Mouse (Mus musculus) kidney, postnatal 0 days (tissue): Measurements from ENCODE around the gene Grin1. TPM values are rescaled to one million over a fixed set of nuclear protein-coding genes. Genes with fewer than 3 reads are reported as not detected.

Source experiments
- ATAC-seq: fragments of 200-750 bp; cut with Nextera tagmentation; replicated peaks from 2 replicates; pipeline ENCODE4 v1.8.0; 2017; ENCODE audit warnings: low read depth, moderate number of reproducible peaks, moderate TSS enrichment, moderate library complexity; ENCODE audit not compliant: low FRiP score
- DNase-seq: peaks from one replicate; pipeline ENCODE4 v3.0.0-alpha.2; 2016; ENCODE audit warnings: low spot score
- H3K27ac ChIP-seq: fragments of 300-500 bp; sonication (generic); 2 replicates; pipeline ENCODE4 v1.5.1; 2014; ENCODE audit warnings: mild to moderate bottlenecking
- H3K27me3 ChIP-seq: fragments of 300-500 bp; sonication (generic); 2 replicates; pipeline ENCODE4 v1.6.1; 2014; ENCODE audit warnings: low read length, mixed read lengths; ENCODE audit not compliant: insufficient read depth
- H3K36me3 ChIP-seq: fragments of 300-500 bp; sonication (generic); 2 replicates; pipeline ENCODE4 v1.6.1; 2014; ENCODE audit warnings: low read length, mixed read lengths; ENCODE audit not compliant: insufficient read depth
- H3K4me1 ChIP-seq: fragments of 300-500 bp; sonication (generic); replicated peaks from 2 replicates; pipeline ENCODE4 v1.6.1; 2014; ENCODE audit warnings: antibody characterized with exemption, low read length, mixed read lengths; ENCODE audit not compliant: insufficient read depth
- H3K4me2 ChIP-seq: fragments of 300-500 bp; sonication (generic); 2 replicates; pipeline ENCODE4 v1.6.1; 2014; ENCODE audit warnings: mild to moderate bottlenecking, low read length, moderate library complexity, mixed read lengths
- H3K4me3 ChIP-seq: fragments of 300-500 bp; sonication (generic); replicated peaks from 2 replicates; pipeline ENCODE4 v1.5.1; 2014; ENCODE audit warnings: low read depth, low read length
- H3K9ac ChIP-seq: fragments of 300-500 bp; sonication (generic); 2 replicates; pipeline ENCODE4 v1.6.1; 2014; ENCODE audit warnings: low read depth, low read length
- H3K9me3 ChIP-seq: fragments of 300-500 bp; sonication (generic); replicated peaks from 2 replicates; pipeline ENCODE4 v1.6.1; 2016; ENCODE audit warnings: low read length, inconsistent platforms, mixed read lengths
- CTCF ChIP-seq: IDR thresholded peaks from 2 replicates; pipeline ENCODE4 v1.5.1; 2016; ENCODE audit warnings: antibody characterized with exemption, low read depth, mild to moderate bottlenecking, moderate library complexity
- WGBS: fragments of 180-500 bp; shearing (Covaris S2); extraction: QIAGEN DNeasy Blood & Tissue Kit; methylation state at CpG from one replicate; pipeline ENCODE4 v1.1.7; 2014; 5-methylcytosine and 5-hydroxymethylcytosine counted together
- polyA plus RNA-seq: library from polyadenylated mRNA; unstranded; fragments of >200 nt; fragmentation: Nextera tagmentation; extraction: Ambion mirVana; gene quantifications from 2 replicates; pipeline ENCODE4 v1.2.1, GENCODE M21; 2015

The Grin1 gene
- polyA plus RNA-seq, 1 experiment from 2014 or later: 0.58 TPM

- ATAC-seq (no peak), DNase-seq (no peak)
- TF ChIP-seq CTCF: no peak
- no peak within 1 kb of the TSS for H3K9ac ChIP-seq
- peak within 1 kb of the TSS; percentile 33 for H3K4me3 ChIP-seq
- H3K4me1 ChIP-seq: peaks cover 12% of the 10 kb centered on the region; the same call in 1 of the 2 replicates
- H3K27ac ChIP-seq: no peak within 1 kb of the TSS
- 5% methylated on average over 11 of the region's 11 CpGs for WGBS
- H3K36me3 ChIP-seq: peaks cover 15% of the 10 kb centered on the region
- no peaks in the 10 kb centered on the region for H3K9me3 ChIP-seq
- H3K27me3 ChIP-seq: peaks cover 49% of the 10 kb centered on the region
- H3K4me2 ChIP-seq: peak within 1 kb of the TSS; percentile 46
These were observed 29.3 kb downstream of the Grin1 start, which contains the start of gene Lrrc26 for GRCm38 (mm10) chr2:25289651-25290050. TSS of gene Lrrc26 (plus strand) at chr2:25289915.

GRCm38 (mm10) chr2:25288734-25289345, 30.1 kb downstream of the Grin1 start:
- Histone ChIP-seq H3K4me2 (no peak overlapping the region), H3K9me3 (no peaks in the 10 kb centered on the region), H3K27ac (no peak overlapping the region), H3K4me3 (no peak overlapping the region), H3K4me1 (peaks cover 12% of the 10 kb centered on the region; the same call in 1 of the 2 replicates), H3K36me3 (peaks cover 22% of the 10 kb centered on the region), H3K27me3 (peaks cover 49% of the 10 kb centered on the region), H3K9ac (no peak overlapping the region)
- WGBS: 81% methylated on average over 7 of the region's 7 CpGs
- ATAC-seq (no peak), DNase-seq (no peak)
- no peak for TF ChIP-seq CTCF

- Histone ChIP-seq H3K9ac (no peak within 1 kb of the TSS), H3K27ac (peak within 1 kb of the TSS; percentile 55), H3K4me1 (peaks cover 12% of the 10 kb centered on the region; the same call in 1 of the 2 replicates), H3K36me3 (peaks cover 29% of the 10 kb centered on the region), H3K9me3 (no peaks in the 10 kb centered on the region), H3K4me2 (no peak within 1 kb of the TSS), H3K27me3 (peaks cover 49% of the 10 kb centered on the region), H3K4me3 (no peak within 1 kb of the TSS)
- 82% methylated on average over 6 of the region's 6 CpGs for WGBS
- TF ChIP-seq CTCF: no peak
- DNase-seq (no peak), ATAC-seq (no peak)
These were observed 30.9 kb downstream of the Grin1 start, which contains the start of gene Tmem210 for GRCm38 (mm10) chr2:25287927-25288649. TSS of gene Tmem210 (plus strand) at chr2:25288145.

- Histone ChIP-seq H3K4me1 (peaks cover 12% of the 10 kb centered on the region; the same call in 1 of the 2 replicates), H3K4me2 (no peak overlapping the region), H3K9ac (no peak overlapping the region), H3K27me3 (peaks cover 41% of the 10 kb centered on the region), H3K4me3 (no peak overlapping the region), H3K27ac (peak overlapping the region; percentile 55), H3K9me3 (no peaks in the 10 kb centered on the region), H3K36me3 (peaks cover 39% of the 10 kb centered on the region)
- TF ChIP-seq CTCF: no peak
- DNase-seq: no peak
- 47% methylated on average over 7 of the region's 7 CpGs for WGBS
- ATAC-seq: no peak; the same call in 1 of the 2 replicates
These were observed 31.9 kb downstream of the Grin1 start for GRCm38 (mm10) chr2:25286837-25287636.

- Histone ChIP-seq H3K27me3 (peaks cover 34% of the 10 kb centered on the region), H3K4me2 (no peak overlapping the region), H3K9ac (no peak overlapping the region), H3K36me3 (peaks cover 42% of the 10 kb centered on the region), H3K4me1 (peaks cover 12% of the 10 kb centered on the region; the same call in 1 of the 2 replicates), H3K9me3 (no peaks in the 10 kb centered on the region), H3K27ac (peak overlapping the region; percentile 27), H3K4me3 (no peak overlapping the region)
- TF ChIP-seq CTCF: no peak
- WGBS: 90% methylated on average over 1 of the region's 1 CpGs
- DNase-seq (no peak), ATAC-seq (no peak)
These were observed 32.7 kb downstream of the Grin1 start for GRCm38 (mm10) chr2:25286314-25286713.

GRCm38 (mm10) chr2:25285551-25285950, 33.4 kb downstream of the Grin1 start:
- ATAC-seq: no peak
- DNase-seq: no peak
- no peak for TF ChIP-seq CTCF

More at GRCm38 (mm10) chr2:25285551-25285950, 33.4 kb downstream of the Grin1 start:
- Histone ChIP-seq H3K4me2 (no peak overlapping the region), H3K9me3 (no peaks in the 10 kb centered on the region), H3K27ac (no peak overlapping the region; the same call in 1 of the 2 replicates), H3K9ac (no peak overlapping the region), H3K4me3 (no peak overlapping the region), H3K27me3 (peaks cover 26% of the 10 kb centered on the region), H3K36me3 (peaks cover 48% of the 10 kb centered on the region), H3K4me1 (peaks cover 8% of the 10 kb centered on the region; the same call in 1 of the 2 replicates)
- WGBS: 85% methylated on average over 2 of the region's 2 CpGs
